Mouse (Mus musculus): Measurements from ENCODE around the gene Gucy2g. TPM values are rescaled to one million over a fixed set of nuclear protein-coding genes. Genes with fewer than 3 reads are reported as not detected.

The Gucy2g gene
- total RNA-seq, 2 experiments from 2014 or later: 2.8 to 3.2 TPM

DNA sequence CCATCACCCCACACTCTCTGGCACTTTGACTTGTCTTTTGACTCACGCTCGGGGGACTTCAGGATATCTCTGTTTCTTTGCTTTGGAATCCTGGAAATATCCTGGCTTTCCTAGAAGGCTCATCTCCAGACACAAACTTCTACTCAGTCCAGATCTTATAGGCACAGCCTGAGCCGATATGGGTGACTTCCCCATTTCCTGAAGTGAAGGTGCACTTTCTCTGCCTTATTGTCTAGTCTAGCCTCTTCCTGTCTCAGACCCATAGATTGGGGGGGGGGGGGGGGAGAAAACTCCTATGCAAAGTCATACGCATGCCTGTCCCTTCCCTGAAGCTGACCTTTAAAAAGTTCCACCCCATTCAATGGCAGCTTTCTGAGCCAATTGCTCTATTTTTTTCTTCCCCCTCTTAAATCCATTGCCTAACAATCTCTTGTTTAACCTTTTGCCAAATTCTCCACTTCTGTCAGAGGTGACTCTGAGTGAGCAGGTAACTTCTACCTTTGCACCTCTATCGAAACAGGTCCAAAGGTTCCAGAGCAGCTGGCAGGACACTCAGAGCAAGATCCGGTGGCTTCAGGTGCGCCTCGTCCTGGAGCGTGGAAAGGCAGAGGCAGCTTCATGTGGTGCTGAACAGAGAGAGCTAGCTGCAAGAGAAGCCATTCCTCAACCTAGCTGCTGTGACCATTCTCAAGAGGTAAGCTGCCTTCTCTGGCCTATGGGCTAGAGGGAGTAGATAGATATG, 10.5 kb upstream of the Gucy2g start, which contains the start of gene Acsl5:
TSS of gene Acsl5 (plus strand) at position 556 of the 742 bp plus-strand sequence.
- DNase-seq (ENCODE audit: low spot score in 2 of 2): no peak
- intact Hi-C loops (cut with DNase I): no loop called here

DNA sequence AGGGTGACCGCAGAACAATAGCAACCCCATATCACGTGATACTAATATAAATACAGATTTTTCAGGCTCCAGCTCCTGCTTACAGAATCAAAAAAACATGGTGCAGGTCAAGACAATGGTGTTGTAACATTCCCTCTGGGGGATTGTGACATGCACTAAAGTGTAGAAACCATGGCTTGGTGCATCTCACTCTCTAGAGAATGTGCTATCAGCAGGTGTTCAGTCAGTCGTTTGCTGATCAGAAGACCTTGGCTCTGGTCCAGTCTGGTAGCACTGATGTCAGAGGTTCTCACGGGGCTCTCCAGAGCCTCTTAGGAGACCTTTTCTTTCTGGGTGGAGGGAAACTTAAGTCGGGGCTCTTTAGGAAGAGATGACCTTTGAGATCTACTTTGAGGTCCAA, 9.4 kb upstream of the Gucy2g start:
- DNase-seq (ENCODE audit: low spot score in 2 of 2): no peak
- intact Hi-C loops (cut with DNase I): no loop called here

DNA sequence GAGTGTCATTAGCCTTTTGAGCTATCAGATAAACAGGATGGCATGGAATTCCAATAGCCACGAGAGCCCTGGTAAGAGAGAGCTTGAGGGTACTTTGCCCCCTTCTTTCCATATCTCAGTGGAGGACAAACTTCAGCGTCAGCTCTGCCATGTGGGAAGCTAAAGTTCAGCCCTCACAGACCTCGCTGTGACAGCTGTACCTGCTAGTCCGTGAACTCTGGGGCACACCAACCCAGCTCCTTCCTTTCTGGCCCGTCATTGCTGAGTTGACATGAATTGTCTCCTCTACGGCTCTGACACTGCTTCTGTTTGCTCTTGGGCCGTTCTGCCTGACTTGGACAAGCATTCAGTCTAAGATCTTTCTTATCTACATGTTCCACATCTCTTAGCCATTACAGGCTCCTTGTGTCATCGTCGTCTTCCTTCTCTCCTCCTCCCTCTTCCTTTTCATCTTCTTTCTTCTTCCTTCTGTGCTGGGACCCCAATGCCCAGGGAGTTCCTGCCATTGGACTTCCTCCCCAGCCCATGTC, 7.0 kb upstream of the Gucy2g start:
- DNase-seq (ENCODE audit: low spot score in 2 of 2): no peak
- intact Hi-C loops (cut with DNase I): no loop called here

DNA sequence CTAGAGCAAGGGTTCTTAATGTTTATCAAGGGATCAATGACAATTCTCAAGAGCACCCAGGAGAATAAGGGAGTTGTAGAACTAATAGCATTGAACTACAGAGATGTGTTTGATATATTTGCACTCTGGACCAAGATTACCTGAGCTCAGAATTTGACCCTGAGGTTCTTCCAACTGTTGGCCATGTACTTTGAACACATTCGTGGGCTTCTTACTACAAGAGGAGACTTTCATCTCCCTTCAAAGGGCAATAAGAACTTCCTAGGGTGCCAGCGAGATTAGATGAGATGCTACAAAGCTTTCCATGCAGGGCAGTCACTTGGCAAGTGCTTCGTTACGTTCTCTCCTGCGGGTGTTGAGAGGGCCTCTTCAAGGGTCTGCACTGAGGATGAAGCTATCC, 6.5 kb upstream of the Gucy2g start:
- intact Hi-C loops (cut with DNase I): no loop called here
- DNase-seq (ENCODE audit: low spot score in 2 of 2): no peak

DNA sequence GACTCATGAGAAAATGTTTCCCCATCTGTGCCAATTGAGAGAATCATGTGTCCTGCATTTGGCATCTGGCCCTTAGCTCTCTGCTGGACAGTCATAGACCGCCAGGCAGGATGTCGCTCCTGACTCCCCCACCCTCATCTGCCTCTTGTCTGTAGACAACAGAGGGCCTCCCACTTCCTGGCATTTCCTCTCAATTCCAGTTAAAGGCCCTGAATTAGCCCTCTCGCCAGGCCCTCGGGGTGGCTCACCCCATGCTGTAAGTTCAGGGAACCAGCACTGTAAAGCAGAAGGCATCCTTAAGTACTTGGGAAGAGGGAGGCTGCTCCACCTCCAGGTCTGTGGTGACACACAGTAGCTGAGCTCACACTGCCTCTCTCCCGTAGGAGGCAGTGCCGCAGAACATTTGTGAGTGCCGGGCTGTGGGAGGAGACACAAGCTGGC, 3.8 kb upstream of the Gucy2g start:
- intact Hi-C loops (cut with DNase I): no loop called here
- DNase-seq (ENCODE audit: low spot score in 2 of 2): peak; percentile 38 to 84

DNA sequence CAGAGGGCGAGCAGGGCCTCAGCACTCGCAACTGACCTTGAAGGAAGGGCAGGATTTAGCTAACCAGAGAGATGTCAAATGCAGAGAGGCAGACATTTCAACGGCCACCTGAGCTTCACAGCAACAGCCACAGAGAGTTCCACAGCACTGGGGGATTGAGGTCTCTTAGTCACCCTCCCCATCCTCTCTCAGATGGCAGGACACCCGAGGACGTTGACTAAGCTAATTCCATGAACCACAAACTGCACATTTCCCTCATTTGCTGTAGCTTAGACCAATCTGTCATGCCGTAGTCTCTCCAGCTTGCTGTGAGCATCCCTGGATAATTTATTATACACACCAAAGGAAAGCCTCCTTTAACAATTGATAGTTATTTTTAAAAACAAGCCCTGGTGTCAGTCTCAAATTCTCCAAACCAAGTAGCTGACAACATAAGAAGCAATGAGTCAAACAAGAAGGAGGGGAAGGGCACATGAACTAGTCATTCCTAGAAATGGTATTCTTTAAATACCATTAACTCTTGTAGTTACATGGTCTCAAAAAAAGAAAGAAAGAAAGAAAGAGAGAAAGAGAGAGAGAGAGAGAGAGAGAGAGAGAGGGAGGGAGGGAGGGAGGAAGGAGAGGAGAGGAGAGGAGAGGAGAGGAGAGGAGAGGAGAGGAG, 1.1 kb downstream of the Gucy2g start:
- DNase-seq (ENCODE audit: low spot score in 2 of 2): no peak
- intact Hi-C loops (cut with DNase I): no loop called here

DNA sequence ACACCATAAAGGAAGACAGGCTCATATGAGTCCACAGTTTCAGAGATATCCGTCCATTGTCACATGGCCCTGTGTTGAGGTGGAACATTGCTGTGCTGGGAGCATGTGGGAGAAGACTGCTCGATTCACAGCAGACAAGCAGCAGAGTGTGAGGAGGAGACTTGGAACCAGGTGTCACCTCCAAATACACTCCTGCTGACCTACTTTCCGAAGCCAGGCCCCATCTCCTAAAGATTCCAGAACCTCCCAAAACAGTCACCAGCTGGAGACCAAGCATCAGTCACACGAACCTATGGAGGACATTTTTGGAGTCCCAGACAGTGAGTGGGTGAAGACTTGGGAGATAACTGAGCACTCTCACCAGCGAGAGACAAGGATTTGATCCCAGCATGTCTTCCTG, 4.5 kb downstream of the Gucy2g start:
- DNase-seq (ENCODE audit: low spot score in 2 of 2): peak in 1 of 2 experiments; percentile 87
- intact Hi-C loops (cut with DNase I): no loop called here

DNA sequence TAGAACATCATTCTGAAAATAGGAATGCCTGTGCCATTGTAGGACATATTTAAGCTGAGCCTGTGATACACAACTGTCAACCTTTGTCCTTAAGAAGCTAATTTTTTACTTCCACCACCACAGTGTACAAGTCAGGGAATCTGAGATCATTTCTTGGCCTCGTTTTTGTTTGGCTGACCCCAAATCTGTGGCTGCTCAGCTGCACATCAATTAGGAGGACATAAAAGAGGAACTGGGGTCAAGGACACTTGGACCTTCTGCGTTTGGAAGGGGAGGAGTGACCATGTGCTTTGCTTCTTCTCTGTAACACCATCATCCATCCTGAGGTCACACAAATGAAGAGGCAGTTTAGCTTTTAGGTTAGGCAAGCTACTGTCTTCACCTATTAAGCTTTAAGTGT, 5.0 kb downstream of the Gucy2g start:
- intact Hi-C loops (cut with DNase I): no loop called here
- DNase-seq (ENCODE audit: low spot score in 2 of 2): no peak

DNA sequence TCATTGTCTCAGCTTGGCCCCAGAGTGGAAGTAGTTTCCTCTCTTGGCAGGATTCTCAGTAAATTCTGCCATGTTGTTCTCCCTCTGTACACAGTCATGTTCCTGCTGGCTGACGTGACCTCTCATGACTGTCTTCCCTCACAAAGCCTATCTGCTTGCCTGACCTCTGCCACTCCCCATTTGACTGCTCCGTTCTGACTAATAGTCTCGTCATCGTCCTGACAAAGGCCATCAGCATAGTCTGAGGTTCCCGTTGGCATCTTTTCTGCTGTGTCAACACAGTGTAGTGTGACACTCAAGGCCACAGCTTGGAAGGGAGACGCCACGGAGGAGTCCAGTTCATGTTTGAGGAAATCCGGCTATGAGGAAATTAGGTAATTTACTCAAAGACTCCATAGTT, 8.9 kb downstream of the Gucy2g start:
- intact Hi-C loops (cut with DNase I): no loop called here
- no peak for DNase-seq (ENCODE audit: low spot score in 2 of 2)

DNA sequence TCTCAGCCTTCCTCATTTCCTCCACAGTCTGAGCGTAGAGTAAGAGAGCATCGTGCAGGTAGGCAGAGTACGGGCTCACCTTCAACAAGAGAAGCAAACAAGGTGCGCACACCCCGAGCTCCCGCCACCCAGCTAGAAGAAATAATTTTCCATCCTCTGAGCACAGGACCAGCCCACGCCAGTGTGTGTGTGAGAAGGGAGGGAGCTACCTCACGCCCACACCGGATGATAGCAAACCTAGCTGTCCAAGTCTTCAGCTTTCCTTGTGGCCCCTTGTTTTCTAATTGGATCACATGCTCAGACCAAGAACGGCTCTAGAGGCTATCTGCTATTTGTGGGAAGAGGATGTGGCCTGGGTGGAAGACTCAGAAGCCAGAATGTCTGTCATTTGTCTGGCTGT, 10.0 kb downstream of the Gucy2g start:
- peak; percentile 31 to 71 for DNase-seq (ENCODE audit: low spot score in 2 of 2)
- intact Hi-C loops (cut with DNase I): no loop called here

DNA sequence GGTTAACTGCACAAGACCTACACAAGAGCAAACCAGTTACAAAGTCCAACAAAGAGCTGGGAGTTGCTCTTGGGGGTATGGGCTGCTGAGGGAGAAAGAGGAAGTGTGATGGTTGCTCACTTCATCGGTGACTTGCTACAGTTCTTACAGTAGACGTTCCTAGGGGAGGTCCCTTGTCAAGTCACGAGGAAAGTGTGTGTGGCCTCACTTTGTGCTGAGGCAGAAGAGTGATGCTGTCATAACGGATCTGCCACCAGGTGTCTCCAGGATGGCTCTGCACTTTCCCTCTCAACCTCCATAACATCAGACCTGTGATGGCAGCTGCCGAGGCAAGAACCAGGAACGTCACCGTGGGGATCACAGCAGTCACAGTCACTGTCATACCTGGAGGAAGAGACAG, 13.9 kb downstream of the Gucy2g start:
- intact Hi-C loops (cut with DNase I): no loop called here
- no peak for DNase-seq (ENCODE audit: low spot score in 2 of 2)

DNA sequence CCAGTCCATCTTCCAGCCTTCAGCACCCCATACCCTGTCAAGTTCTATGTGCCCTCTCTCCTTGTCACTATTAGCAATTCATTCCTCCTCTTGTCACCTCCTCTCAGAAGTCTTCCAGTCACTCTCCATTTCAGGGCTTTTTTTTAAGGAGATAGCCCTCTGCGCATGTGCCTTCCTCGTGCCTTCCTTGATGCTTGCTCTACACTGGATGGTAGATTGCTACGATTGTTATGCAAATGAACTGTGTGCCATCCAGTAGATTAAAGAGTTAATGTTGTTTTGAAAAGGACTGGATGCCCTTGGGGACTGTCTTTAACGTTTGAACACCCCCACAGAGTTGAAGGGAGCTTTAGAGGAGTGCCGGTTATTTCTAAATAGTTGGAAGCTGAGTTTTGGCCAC, 14.4 kb downstream of the Gucy2g start:
- intact Hi-C loops (cut with DNase I): no loop called here
- DNase-seq (ENCODE audit: low spot score in 2 of 2): no peak

DNA sequence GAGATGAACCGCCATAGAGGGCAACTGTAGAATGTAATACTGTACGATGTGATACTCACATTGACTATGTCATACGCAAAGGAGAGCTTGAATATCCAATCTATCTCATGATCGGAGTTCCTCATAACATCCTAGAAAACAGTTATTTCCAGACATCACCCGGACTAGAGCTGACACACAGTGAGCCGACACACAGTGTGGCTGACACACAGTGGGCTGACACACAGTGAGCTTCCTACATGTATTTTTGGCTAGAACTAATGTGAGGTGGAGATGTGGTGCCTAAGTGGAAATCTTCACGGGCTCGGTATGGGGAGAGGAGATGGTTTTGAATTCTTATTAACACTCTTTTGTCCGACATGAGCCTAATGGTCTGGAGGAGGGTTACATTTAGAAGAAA, 18.8 kb downstream of the Gucy2g start:
- intact Hi-C loops (cut with DNase I): no loop called here
- DNase-seq (ENCODE audit: low spot score in 2 of 2): no peak

DNA sequence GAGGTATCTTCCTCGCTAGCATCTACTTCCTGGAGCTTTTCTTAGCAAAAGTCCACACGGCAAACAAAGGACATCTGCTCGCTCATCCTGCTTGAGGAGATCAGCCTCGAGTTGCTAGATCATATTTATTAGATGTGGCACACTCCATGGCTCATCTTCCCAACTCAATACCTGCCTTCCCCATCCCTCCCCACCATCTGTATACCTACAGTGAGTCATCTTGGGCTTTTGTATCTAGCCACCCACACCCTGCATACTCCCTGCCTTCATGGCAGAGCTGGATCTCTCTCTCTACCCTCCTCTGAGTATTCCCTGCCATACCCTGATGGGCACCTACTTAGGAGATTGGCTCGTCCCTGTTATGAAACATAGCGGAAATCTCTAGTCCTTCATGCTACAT, 19.8 kb downstream of the Gucy2g start:
- DNase-seq (ENCODE audit: low spot score in 2 of 2): peak in 1 of 2 experiments; percentile 79
- intact Hi-C loops (cut with DNase I): no loop called here

DNA sequence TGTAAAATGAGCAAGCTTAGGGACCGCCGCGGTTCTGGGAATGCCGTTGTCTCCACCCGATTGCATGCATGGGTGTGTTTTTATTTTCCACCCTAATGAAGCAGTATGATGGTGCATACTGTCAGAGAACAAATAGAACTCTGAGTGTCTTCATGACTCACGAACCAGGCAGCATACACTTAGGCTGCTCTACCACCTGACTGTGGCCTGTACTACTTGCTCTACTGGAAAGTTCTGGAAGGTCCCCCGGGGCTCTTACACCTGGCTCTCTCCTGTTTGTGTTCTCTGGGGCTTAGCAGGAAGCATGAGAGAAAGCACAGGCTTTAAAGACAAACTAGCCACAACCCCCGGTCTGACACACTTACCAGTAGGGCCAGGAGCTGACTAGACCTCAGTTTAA, 21.7 kb downstream of the Gucy2g start:
- intact Hi-C loops (cut with DNase I): loop anchor here (2.0 kb wide), 1 partner anchor 83 kb away; no protein-coding TSS in a partner anchor
- no peak for DNase-seq (ENCODE audit: low spot score in 2 of 2)

DNA sequence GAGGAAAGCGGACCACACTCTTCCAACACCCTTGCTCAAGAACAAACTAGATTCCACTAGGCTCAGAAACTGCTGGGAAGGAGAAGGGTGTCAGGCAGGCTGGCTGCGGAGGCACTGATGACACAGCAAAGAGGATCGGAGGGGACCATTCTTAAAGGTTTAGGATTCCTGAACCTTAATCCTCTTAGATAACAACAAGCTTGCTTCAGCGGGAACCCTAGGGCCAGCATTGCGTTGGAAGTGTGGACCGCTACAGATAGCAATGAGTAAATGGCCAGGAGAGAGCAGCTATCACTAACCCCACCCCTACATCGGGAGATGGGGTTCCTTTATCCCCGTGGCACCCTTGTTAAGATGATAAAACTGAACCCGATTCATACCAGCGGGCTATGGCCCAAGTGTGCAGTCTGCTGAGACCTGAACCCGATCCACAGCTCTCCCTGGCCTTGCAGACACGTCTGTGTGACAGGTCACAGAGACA, 22.3 kb downstream of the Gucy2g start:
- intact Hi-C loops (cut with DNase I): loop anchor here (1.0 to 2.0 kb wide), 2 partner anchors 36 to 84 kb away; no protein-coding TSS in a partner anchor
- DNase-seq (ENCODE audit: low spot score in 2 of 2): no peak

DNA sequence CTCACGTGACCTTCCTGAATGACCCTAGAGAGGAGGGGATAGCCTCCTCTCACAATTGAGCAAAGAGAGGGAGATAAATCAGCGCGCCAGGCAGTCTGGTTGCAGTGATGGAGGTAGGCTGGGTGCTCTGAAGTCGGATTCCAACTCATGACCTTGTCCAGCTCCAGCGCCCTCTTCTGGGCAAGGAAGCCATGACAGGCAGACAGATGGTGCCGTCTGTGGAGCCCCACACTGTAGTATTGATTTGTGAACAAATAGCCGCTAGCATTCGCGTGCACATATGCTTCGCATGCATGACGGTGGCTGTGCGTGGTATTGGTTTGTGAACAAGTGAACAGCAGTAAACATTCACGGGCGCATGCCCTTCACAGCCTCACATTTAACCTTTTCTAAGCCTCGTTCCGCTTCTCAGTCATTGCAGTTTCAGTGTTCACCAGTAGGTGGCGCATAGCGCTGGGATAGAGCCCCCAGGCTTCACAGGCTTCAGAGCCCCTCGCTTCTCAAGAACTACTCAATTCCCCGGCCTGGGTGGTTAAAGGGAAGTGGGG, 22.8 kb downstream of the Gucy2g start:
- DNase-seq (ENCODE audit: low spot score in 2 of 2): peak; percentile 85 to 87
- intact Hi-C loops (cut with DNase I): loop anchor here (1.0 to 2.0 kb wide), 2 partner anchors 36 to 85 kb away; no protein-coding TSS in a partner anchor

DNA sequence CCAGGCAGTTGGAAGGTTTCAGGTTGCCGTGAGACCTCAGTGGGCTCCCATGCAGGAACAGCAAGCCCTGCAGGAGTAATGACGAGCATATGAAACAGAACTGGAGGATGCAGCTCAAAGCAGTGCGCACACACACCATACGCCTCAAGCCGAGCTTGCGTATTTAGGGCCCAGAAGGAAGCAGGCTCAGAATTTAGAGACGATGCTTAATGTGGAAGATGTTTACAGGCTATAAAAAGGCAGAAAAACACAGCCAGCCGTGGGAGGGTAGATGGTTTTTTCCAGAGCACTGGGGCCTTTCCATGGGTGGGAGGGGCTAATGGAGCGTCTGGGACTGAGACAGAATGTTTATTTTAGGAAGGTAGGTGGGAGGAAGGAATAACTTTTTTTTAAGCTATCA, 23.7 kb downstream of the Gucy2g start:
- intact Hi-C loops (cut with DNase I): no loop called here
- DNase-seq (ENCODE audit: low spot score in 2 of 2): peak; percentile 72 to 95

DNA sequence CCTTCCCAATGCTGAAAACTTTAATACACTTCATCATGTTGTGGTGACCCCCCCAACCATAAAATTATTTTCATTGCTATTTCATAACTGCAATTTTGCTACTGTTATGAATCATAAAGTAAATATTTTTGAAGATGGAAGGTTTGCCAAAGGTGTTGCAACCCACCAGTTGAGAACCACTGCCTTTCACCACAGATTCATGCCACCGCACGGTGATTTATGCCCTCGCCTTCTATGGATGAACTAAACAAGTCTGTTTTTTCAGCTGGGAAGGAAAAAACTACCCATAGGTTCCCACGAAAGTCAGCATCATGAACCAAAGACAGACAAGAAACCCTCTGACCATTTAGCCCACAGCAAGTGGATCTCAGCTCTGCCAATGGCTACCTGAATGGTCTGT, 24.2 kb downstream of the Gucy2g start:
- no peak for DNase-seq (ENCODE audit: low spot score in 2 of 2)
- intact Hi-C loops (cut with DNase I): no loop called here

DNA sequence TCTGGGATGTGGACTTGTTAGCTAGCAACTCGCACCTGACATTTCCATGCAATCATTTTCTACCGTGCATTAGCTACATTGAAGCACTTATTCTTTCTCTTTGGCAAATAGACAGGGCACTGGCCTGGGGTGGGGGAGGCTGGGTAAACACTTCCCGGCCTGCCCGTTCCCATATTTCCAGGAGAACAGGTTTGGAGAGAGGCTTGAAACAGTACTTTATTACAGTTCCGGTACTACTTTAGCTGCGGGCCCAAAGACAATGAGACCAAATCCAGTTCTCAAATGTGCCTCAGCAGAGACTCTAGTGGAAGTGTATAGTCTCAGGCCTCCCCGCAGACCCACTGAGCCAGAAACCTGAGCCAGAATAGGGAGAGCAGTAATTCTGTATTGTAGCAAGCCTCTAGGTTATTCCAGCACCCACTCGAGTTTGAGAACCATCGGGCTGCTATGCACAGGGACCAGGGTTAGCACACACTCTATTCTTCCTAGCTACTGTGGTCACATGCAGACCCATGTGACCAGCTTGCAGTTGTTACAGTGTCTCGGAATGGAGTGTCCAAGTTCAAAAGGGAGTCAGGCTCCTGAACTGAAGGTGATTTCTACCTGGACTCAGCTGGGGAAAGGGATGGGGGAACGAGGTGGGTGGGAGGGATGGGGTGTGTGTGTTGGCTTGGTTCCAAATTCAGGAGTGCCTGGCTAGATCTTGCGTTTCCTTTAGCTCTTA, 27.3 kb downstream of the Gucy2g start:
- intact Hi-C loops (cut with DNase I): no loop called here
- DNase-seq (ENCODE audit: low spot score in 2 of 2): peak; percentile 41 to 59
